Mouse (Mus musculus) frontal cortex, adult 2 months (tissue): ENCODE results near the gene Zfand4. TPM values are rescaled to one million over a fixed set of nuclear protein-coding genes. Genes with fewer than 3 reads are reported as not detected.
A peak's percentile ranks its signal among the peaks of the same experiment; 100 is the strongest.
"Not testable (repeated sequence)": the region's sequence is repeated elsewhere in the genome, so short reads cannot be mapped to it uniquely, and the experiment has no call there.

ENCODE experiments used
- DNase-seq, 2 experiments: peaks; one replicate each; pipeline ENCODE4 v3.0.0; 2022; ENCODE audit warnings: low spot score in 1 of 2; ENCODE audit errors: extremely low spot score in 1 of 2
- polyA plus RNA-seq: library from polyadenylated mRNA; depleted of rRNA; stranded (reverse); fragments of >200 nt; gene quantifications from 2 replicates; pipeline ENCODE4 v1.2.3, GENCODE M21; 2012

Gene Zfand4
- polyA plus RNA-seq, 1 experiment = 6.4 TPM

DNA sequence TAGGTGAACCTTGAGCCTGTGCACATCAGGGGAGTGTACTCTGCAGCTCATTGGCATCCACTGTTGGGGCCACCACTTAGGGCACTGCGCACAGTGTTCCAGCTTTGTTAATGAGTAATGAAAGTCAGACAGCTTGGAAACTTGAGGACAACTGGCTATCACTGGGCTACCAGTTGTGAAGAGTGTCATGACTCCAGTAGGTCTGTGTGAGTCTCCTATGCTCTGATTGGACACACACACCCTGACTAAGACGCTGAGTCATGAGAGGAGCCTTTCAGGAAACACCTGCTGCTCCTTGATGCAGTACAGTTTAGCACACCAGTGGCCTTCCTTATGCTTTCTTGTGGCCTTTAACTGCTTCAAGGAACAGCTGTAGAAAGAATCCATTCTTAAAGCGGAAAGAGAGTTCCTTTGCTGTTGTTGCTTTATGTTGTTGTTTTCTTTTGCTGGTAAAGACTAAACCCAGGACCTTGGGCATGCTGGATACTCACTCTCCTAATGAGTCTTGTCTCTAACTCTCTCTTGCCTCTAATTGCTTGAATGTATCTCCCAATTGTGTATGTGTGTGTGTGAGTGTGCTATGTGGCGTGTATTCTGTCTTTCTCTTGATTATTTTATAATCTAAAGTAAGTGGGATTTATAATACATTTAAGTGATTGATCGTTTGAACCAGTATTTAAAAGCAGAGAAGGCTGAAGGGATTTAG lies 23.0 kb downstream of the Zfand4 start:
- no peak for DNase-seq

DNA sequence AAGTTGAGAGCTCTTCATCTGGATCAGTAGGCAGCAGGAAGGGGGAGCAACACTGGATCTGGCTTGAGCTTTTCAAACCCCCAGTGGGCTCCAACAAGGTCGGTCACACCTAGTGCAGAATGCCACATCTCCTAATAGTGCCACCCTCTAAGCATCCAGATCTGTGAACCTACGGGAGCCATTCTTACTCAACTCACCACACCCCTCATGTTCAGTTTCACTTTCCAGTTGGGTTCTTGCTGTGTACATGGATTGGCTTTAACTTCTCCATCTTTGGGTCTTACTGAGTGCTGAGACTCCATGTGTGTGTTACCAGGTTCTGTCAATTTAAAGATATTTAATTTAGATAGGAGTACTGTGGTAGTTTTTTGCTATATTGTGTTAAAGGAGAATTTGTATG lies 47.4 kb downstream of the Zfand4 start:
- DNase-seq = no peak

- no peak for DNase-seq
Observed at GRCm38 (mm10) chr6:116319259-116319658, 55.2 kb downstream of the Zfand4 start.

DNA sequence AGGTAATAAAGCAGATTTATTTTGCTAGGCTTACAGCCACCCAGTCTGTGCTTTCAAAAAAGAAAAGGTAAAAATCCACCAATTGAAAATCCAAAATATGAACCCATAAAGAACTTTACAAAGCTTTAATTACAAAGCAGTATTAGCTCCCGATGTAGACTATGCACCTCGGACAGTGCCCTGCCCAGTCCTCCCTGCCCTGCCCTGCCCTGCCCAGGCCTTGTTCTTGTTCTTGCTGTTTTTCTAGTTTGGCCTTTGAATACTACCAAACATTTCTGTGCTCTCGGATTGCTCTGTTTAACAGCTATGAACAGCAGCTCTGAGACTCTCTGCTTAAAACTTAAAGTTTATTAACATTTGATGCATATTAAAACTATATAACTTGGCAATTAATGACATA lies 62.6 kb downstream of the Zfand4 start:
- no peak for DNase-seq

GRCm38 (mm10) chr6:116331396-116331795 lies 67.4 kb downstream of the Zfand4 start:
- no peak for DNase-seq

DNA sequence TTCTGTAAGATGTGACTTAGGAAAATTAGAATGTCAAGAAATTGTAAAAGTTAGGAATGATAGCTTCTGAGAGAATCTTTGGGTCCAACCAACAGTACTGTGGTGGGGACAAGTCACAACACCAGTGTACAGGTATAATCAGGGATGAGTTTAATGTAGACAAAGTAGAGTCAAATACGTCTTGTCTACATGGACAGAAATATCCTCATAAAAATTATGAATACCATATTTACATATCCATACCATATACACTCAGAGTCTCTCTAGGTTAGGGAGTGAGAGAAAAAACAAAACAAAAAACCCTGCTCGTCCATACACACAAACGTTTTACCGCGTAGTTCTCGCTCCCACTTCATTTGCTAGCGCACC lies 73.4 kb downstream of the Zfand4 start:
- DNase-seq = no peak

DNA sequence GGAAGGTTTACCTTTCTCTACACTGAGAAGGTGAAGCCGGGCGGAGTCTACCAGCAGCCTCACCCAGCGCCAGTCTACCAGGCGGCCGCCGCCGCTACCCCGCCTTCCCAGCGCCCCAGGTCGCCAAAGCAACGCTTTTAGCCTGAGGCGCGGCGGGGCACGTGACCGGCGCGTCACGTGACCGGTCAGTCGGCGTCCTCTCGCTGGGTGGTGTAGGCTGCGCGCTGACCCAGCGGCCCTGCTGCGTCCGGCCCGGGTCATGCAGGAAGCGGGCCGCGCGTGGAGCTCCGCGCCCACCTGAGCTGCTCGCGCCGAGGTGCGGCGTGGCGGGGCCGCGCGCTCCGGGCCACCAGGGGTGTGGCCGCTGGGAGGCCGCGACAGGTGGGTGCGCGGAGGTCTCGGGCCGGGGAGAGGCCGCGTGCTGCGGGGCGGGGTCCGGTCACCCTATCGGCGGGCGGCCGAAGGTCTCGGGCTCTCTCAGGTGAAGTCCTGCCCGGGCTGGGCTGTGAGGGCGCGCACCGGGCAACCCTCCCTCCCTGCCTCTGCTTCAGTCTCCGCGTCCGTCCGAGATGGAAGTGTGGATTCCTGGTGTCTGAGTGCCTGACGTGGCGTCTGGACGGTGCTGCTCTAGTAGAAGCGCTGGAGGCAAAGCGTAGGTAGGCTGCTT lies 73.9 kb downstream of the Zfand4 start, which contains the start of gene March8:
Gene March8 (plus strand): TSS at position 190 of the 667 bp plus-strand sequence.
- DNase-seq = peak; percentile 41 to 86

DNA sequence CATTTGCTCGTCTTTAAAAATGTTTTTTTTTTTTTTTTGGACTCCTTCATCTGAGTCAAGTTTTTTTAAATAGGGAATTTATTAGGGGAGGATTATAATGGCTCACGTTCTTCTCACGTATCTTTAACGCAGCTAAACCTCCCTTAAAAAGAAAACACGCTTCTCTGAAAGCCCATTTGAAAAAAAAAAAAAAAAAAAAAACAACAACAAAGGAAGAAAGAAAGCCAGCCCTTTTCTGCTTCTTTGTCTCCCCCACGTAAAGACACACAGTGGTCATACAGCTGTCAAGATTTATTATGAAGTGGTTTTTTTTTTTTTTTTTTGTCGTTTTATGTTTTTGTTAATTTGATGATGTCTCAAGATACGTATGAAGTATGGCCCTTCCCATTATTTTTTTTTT lies 74.5 kb downstream of the Zfand4 start:
- no peak for DNase-seq

GRCm38 (mm10) chr6:116339088-116339487 lies 75.1 kb downstream of the Zfand4 start:
- no peak for DNase-seq

DNA sequence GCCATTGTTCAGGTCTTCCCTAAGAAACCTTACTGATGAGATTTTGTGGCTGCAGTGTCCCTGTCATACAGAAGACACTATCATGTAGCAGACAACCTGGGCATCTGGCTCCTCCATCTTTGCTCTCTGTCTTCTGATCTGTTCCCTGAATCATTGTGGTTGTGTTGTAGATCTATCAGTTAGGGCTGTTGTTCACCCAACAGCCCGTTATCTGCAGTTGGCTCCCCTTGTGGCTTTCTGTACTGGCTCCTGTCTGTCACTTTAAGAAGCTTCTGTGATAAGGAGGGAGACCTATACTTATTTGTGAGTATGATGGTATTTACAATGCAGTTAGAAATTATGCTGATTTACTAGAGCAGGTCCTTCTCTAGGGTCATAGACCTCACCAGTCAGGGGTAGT lies 76.5 kb downstream of the Zfand4 start:
- no peak for DNase-seq

DNA sequence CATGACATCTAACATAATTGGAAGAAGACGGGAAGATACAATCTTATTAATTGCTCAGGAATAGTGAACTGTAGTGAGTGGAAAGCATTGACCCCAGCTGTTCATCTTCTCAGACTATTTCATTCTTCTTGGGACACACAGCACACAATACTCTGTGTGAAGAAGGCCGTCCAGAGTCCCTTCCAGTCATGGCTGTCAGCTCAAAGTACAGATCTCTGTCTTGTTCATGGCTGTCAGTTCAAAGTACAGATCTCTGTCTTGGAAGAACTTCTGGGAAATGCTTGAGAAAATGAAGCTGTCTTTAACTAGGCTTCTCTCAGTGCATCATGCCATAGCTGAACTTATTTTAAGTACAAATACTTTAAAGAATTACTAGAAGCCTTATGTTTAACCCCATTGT lies 83.9 kb downstream of the Zfand4 start:
- DNase-seq = no peak

- DNase-seq = no peak
Observed at GRCm38 (mm10) chr6:116349997-116350396, 86.0 kb downstream of the Zfand4 start.

DNA sequence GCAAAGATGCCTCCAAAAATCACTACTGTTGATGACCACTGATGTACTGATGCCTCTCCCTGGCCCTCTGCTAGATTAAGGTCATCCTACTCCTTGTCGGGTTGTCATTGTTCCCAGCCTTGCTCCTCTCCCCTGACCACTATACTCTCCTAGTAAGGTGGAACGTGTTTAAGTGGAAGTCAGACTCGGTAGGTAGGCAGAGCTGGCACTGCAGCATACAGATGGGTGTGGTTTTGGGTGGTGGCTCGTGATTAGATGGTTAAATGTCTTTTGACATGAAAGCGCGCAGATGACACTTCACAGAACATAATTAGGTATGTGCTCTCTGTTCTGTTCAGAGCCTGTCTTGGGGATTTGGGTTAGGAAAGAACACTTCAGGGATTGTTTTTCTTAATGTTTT lies 86.6 kb downstream of the Zfand4 start:
- no peak for DNase-seq

DNA sequence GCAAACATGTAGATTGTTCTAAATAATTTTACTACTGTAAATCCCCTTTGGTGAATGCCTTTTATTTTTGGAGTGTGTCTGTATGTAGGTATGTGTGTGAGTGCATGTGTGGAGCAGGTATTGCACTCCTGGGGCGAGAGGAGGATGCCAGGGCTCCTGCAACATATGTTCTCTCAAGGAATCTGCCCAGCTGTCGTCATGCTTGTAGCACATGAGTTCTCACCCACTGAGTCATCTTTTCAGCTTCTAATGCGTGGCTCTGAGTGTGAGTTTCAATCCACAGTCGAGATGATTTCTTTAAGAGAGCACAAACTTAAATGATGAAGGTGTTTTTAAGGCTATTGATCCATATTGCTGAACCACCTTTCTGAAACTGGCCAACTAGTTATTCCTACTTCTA lies 87.5 kb downstream of the Zfand4 start:
- DNase-seq = no peak

- DNase-seq = no peak
Observed at GRCm38 (mm10) chr6:116353428-116353827, 89.4 kb downstream of the Zfand4 start.

GRCm38 (mm10) chr6:116356311-116356947 lies 92.4 kb downstream of the Zfand4 start:
- not testable (repeated sequence) for DNase-seq

GRCm38 (mm10) chr6:116356948-116357325 lies 92.9 kb downstream of the Zfand4 start:
- peak in 1 of 2 experiments; percentile 17 for DNase-seq

- no peak for DNase-seq
Observed at GRCm38 (mm10) chr6:116358056-116358455, 94.0 kb downstream of the Zfand4 start.

- no peak for DNase-seq
Observed at GRCm38 (mm10) chr6:116359256-116359655, 95.2 kb downstream of the Zfand4 start.

- DNase-seq = no peak
Observed at GRCm38 (mm10) chr6:116361463-116361862, 97.4 kb downstream of the Zfand4 start.

DNA sequence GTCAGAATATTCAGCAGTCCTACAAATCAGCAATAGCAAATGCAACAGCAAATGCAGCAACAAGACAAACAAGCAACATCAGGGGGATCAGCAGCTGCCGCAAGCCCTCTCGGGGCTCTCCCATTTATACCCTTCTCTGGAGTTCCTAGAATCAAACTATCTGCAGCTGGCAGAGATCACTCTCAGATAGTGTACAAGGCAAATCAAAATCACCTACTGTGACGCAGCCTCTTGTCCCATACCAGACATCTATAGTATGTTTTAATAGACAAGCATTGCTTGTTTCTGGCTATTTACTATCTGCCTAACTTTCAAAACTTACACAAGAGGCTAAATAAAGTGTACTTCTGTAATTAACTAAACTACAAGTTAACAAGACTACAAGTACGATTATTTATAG lies 98.0 kb downstream of the Zfand4 start:
- no peak for DNase-seq

- DNase-seq = no peak
Observed at GRCm38 (mm10) chr6:116367971-116368370, 103.9 kb downstream of the Zfand4 start.
